Mouse (Mus musculus): ENCODE data around the gene Mynn.

Gene Mynn

DNA sequence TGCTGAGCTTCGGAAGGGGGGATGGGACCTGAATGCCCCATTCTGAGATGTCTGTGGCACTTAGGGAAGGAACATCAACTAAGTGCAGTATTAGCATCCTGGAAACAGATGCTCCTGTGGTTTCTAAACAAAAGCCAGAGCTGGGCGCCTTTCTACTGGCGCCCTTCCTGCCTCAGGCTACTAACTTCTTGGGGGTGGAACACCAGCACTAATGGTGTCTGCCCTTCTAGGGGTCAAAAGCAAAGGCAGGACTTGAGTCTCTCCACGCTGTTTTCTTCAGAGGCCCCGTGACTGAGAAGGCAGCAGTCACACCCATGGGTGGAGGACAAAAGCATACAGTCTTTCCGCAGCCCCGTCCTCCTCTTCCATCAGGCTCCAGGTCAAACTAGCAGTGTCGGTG, 44.9 kb downstream of the Mynn start:
- DNase-seq: no peak

DNA sequence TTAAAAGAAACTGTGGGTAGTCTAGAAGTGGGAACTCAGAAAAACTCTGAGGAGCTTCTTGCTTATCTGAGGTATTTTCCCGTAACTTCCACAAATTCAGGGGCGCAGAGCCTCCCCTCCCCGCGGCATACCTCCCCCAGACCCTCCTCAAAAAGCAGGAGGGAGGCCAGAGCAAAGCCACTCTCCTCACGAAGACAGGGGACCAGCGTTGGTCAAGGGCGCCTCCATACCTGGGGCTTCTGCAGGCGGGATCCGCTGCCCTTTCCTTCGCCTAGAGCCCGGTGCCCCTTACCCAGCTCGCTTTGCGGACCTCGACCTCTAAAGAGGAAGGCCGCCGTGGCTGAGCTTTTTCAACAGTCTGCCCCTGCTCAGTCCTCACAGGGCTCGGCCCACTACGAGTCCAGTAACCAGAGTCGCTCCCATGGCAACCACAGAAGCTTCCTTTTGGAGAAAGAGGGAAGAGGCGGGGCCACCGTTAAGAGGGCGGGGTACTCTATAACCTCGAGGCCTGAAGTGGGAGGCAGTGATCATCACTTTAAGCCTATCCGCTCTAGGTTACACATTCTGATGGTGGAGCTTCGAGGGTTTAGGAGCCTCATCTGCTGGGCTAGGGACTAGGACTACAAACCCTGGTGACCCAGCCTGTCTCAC, 45.7 kb downstream of the Mynn start, which contains the start of gene Lrrc34:
TSS of gene Lrrc34 (minus strand) at position 430 of the 651 bp plus-strand sequence.
- DNase-seq: no peak

DNA sequence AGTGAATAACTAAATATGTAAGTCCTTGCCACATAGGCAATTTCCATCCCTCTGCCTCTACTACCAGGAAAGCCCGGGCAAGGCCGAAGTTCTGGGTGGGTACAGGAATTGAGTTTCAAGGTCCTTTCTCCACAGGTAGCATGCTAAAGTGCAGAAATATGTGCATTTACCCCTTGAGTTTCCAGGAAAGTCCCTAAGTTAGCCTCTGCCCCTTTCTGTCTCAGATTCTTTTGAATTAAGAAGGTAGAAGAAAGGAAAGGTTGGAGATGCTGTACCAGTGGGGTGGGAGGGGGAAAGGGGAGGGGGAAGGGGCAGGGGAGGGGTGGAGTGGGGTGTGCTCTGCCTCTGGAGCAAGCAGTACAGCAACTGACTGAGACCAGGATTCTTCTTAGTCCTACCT, 46.6 kb downstream of the Mynn start:
- no peak for DNase-seq

DNA sequence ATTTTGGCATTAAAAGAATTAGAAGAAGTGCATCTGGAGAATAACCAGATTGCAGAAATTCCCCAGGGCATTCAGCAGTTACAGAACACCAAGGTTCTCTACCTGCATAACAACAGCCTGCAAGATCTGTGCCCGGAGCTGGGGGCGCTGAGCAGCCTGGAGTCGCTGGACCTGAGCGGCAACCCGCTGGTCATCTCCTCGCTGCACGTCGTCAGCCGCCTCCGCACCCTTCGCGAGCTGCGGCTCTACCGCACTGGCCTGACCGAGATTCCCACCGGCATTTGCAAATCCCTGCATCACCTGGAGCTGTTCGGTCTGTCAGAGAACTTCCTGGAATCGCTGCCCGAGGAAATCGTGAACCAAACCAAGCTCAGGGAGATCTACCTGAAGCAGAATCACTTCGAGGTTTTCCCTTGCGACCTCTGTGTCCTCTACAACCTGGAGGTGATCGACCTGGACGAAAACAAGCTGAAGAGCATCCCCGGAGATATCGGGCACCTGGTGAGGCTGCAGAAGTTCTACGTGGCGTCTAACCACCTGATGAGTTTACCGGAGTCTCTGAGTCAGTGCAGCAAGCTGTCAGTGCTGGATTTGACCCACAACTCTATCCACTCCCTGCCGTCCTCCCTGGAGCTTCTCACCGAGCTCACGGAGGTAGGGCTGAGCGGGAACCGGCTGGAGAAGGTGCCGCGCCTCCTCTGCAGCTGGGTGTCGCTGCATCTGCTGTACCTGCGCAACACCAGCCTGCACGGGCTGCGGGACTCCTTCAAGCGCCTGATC, 48.4 kb downstream of the Mynn start:
- DNase-seq: no peak

DNA sequence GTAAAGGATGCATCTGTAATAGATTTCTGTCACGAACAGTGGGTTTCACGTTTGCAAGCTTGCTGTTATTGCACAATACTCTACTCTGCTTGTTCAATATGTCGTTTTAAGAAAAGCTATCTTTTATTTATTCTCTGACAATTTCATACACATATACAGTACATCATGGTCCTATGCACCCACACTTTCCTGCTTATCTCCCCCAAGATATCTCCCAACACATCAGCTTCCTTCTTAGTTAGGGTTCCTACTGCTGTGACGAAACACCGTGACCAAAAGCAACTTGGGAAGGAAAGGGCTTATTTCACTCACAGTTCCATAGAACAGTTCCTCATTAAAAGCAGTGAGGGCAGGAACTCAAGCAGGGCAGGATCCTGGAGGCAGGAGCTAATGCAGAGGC, 54.1 kb downstream of the Mynn start:
- no peak for DNase-seq

DNA sequence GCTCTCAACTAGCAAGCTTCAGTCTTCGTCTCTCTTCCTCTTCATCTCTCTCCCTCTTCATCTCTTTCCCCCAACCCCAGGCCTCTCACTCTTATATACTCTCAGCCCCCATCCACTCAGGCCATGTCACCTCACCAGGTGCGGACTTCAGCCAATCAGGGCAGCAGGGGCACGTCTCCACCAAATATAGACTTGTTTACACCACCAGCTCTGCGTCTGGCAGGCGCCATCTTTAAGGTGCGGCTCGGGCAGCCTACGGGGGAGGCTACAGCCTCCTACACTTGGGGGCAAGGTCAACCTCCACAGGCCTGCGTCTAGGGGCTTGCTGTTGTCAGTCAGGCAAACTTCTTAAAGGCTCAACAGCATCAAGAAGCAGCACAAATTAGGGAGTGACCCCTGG, 56.6 kb downstream of the Mynn start:
- DNase-seq: no peak

Data from cerebellum, adult 9-10 months (tissue).